Comparison of ENCODE assay signal across 19 mouse cellular contexts in genomic region chr12:85477804-85478203, GRCm38 (mm10). TPM values are rescaled to one million over a fixed set of nuclear protein-coding genes. Genes with fewer than 3 reads are reported as not detected.
DNase-seq lines count a peak whose midpoint lies in the region; ATAC-seq and TF ChIP-seq lines count a peak whose summit lies in the region.
"Had no signal": no experiment of that assay in that cellular context is flagged by ENCODE, and none has a peak within 500 bp of the region (broad histone marks: within the 10 kb centered on the region; RNA-seq: fewer than 3 reads in every experiment).

No protein-coding gene starts in this region.

- H3K27ac ChIP-seq in kidney, postnatal 0 days: no peak overlapping the region
- peak overlapping the region; percentile 72 for H3K27ac ChIP-seq in small intestine, adult 2 months (ENCODE audit: insufficient read depth, low read depth, low read length)
- H3K27ac ChIP-seq: embryonic facial prominence, embryonic 10.5 days; heart, embryonic 15.5 days; limb, embryonic 13.5 days; midbrain, embryonic 13.5 days had no signal

- H3K9me3 ChIP-seq in kidney, postnatal 0 days (replicated peaks; ENCODE audit: low read length): no peaks in the 10 kb centered on the region
- H3K9me3 ChIP-seq: embryonic facial prominence, embryonic 10.5 days; G1E; heart, embryonic 15.5 days; limb, embryonic 13.5 days; midbrain, embryonic 13.5 days had no signal

- no peak for ATAC-seq in kidney, postnatal 0 days (replicated peaks; ENCODE audit: low FRiP score, low read depth)
- ATAC-seq in megakaryocyte, adult 5-6 weeks (ENCODE audit: poor library complexity, severe bottlenecking): no peak
- ATAC-seq: inflammation-experienced regulatory T-cells, adult 6 months; midbrain, embryonic 13.5 days had no signal

- DNase-seq in kidney, postnatal 0 days (ENCODE audit: low spot score): no peak
- DNase-seq in kidney, postnatal 10 days: no peak
- DNase-seq in CD4-positive helper T cell, adult 2 months (ENCODE audit: low read depth, low spot score): peak; percentile 73
- DNase-seq in T-cell, adult 2 months (ENCODE audit: low spot score): peak; percentile 29
- DNase-seq in right cerebral cortex, postnatal 10 days (ENCODE audit: low spot score in 2 of 2): no peak
- DNase-seq: cerebellum, adult 8-10 months; gastrocnemius, postnatal 25 days; kidney, adult 9 months; spleen, adult 18-20 months; thymus, adult 18-20 months; thymus, postnatal 4 days had no signal

- no peak overlapping the region for H3K4me3 ChIP-seq in kidney, postnatal 0 days (replicated peaks; ENCODE audit: low read depth, low read length)
- H3K4me3 ChIP-seq in small intestine, adult 2 months (ENCODE audit: low read depth, low read length): no peak overlapping the region
- H3K4me3 ChIP-seq: embryonic facial prominence, embryonic 10.5 days; heart, embryonic 15.5 days; limb, embryonic 13.5 days; midbrain, embryonic 13.5 days had no signal

- WGBS in kidney, postnatal 0 days: 82% methylated on average over 3 of the region's 3 CpGs
- WGBS in small intestine, adult 2 months: 82% methylated on average over 3 of the region's 3 CpGs

- TF ChIP-seq CTCF in kidney, postnatal 0 days (IDR thresholded peaks at IDR 0.05; ENCODE audit: low read depth): peak; percentile 28; the same call in 1 of the 2 replicates
- peak; percentile 15; the same call in 1 of the 2 replicates for TF ChIP-seq CTCF in small intestine, adult 2 months (IDR thresholded peaks at IDR 0.05; ENCODE audit: extremely low read depth, insufficient read length, insufficient replicate concordance, low read depth, low read length)

- H3K36me3 ChIP-seq in kidney, postnatal 0 days (ENCODE audit: insufficient read depth, low read length): no peaks in the 10 kb centered on the region
- peaks cover 29% of the 10 kb centered on the region for H3K36me3 ChIP-seq in small intestine, adult 2 months (ENCODE audit: control insufficient read depth, insufficient read depth, low read length)
- H3K36me3 ChIP-seq: embryonic facial prominence, embryonic 10.5 days; heart, embryonic 15.5 days; midbrain, embryonic 13.5 days had no signal

- H3K27me3 ChIP-seq in kidney, postnatal 0 days (ENCODE audit: insufficient read depth, low read length): peaks cover 11% of the 10 kb centered on the region; the same call in 1 of the 2 replicates
- no peaks in the 10 kb centered on the region for H3K27me3 ChIP-seq in small intestine, adult 2 months (ENCODE audit: control insufficient read depth, insufficient read depth, low read length)

- peaks cover 16% of the 10 kb centered on the region for H3K4me1 ChIP-seq in kidney, postnatal 0 days (replicated peaks; ENCODE audit: insufficient read depth, low read length)
- H3K4me1 ChIP-seq in small intestine, adult 2 months (ENCODE audit: control insufficient read depth, insufficient read depth, insufficient read length, low read length): peaks cover 24% of the 10 kb centered on the region

- H3K4me2 ChIP-seq in kidney, postnatal 0 days (ENCODE audit: low read length): no peak overlapping the region
- H3K4me2 ChIP-seq: heart, embryonic 15.5 days; limb, embryonic 13.5 days; midbrain, embryonic 13.5 days had no signal

- no peak overlapping the region for H3K9ac ChIP-seq in kidney, postnatal 0 days (ENCODE audit: low read depth, low read length)
- H3K9ac ChIP-seq: heart, embryonic 15.5 days; limb, embryonic 13.5 days; midbrain, embryonic 13.5 days had no signal

- TF ChIP-seq POLR2A in small intestine, adult 2 months (IDR thresholded peaks at IDR 0.05; ENCODE audit: low read depth, low read length): no peak

RNA-seq across cellular contexts. Expression of gene Fos, which starts 4.1 kb away (rescaled TPM):
- 3.5 and 3.9 TPM in 2 replicates for polyA plus RNA-seq in kidney, postnatal 0 days (2015; fragmentation: Nextera tagmentation; extraction: Ambion mirVana)
- polyA plus RNA-seq in small intestine, adult 2 months (2012; rRNA removed): 103 and 283 TPM in 2 replicates
- 468 and 475 TPM in 2 replicates for total RNA-seq in megakaryocyte, adult 5-6 weeks (2015)
- total RNA-seq in megakaryocyte, adult 5-6 weeks (2017): 389 and 431 TPM in 2 replicates

Comparison
In these comparisons a context has a peak if more than half of its experiments do, and no peak if none do; other contexts are left out.
1. DNase-seq: peak in CD4-positive helper T cell, adult 2 months (single experiment) and T-cell, adult 2 months (single experiment); none in kidney, postnatal 0 days (single experiment), kidney, postnatal 10 days (single experiment) and right cerebral cortex, postnatal 10 days (0 of 2).
2. RNA of gene Fos, which starts 4.1 kb away (polyA plus RNA-seq): 103 to 283 TPM in small intestine, adult 2 months; 3.5 to 3.9 TPM in kidney, postnatal 0 days; every median in the first group is over 10 times any median in the second.